Mouse (Mus musculus) limb, embryonic 14.5 days (tissue): ENCODE measurements around the gene Wdr81. TPM values are rescaled to one million over a fixed set of nuclear protein-coding genes. Genes with fewer than 3 reads are reported as not detected.

Source experiments
- ATAC-seq: fragments of 200-750 bp; cut with Nextera tagmentation; 2 replicates; pipeline ENCODE4 v1.8.0; 2017; ENCODE audit warnings: low read depth, moderate number of reproducible peaks, moderate TSS enrichment; ENCODE audit not compliant: low FRiP score
- DNase-seq: peaks from one replicate; pipeline ENCODE4 v3.0.0-alpha.2; 2015; ENCODE audit warnings: low spot score
- H3K27ac ChIP-seq: fragments of 300-500 bp; sonication (generic); replicated peaks from 2 replicates; pipeline ENCODE4 v1.5.1; 2014; ENCODE audit warnings: low read depth, mild to moderate bottlenecking, low read length, moderate library complexity, mixed read lengths
- H3K27me3 ChIP-seq: fragments of 300-500 bp; sonication (generic); 2 replicates; pipeline ENCODE4 v1.6.1; 2014; ENCODE audit warnings: low read length, mixed read lengths; ENCODE audit not compliant: control insufficient read depth, insufficient read depth
- H3K36me3 ChIP-seq: fragments of 300-500 bp; sonication (generic); 2 replicates; pipeline ENCODE4 v1.6.1; 2014; ENCODE audit warnings: mild to moderate bottlenecking, low read length, moderate library complexity, mixed read lengths; ENCODE audit not compliant: control insufficient read depth, insufficient read depth
- H3K4me1 ChIP-seq: fragments of 300-500 bp; sonication (generic); 2 replicates; pipeline ENCODE4 v1.6.1; 2014; ENCODE audit warnings: antibody characterized with exemption, low read length, mixed read lengths; ENCODE audit not compliant: control insufficient read depth, insufficient read depth
- H3K4me2 ChIP-seq: fragments of 300-500 bp; sonication (generic); replicated peaks from 2 replicates; pipeline ENCODE4 v1.6.1; 2014; ENCODE audit warnings: low read depth, mild to moderate bottlenecking, low read length, moderate library complexity; ENCODE audit not compliant: severe bottlenecking
- H3K4me3 ChIP-seq: fragments of 300-500 bp; sonication (generic); replicated peaks from 2 replicates; pipeline ENCODE4 v1.5.1; 2014; ENCODE audit warnings: low read length
- H3K9ac ChIP-seq: fragments of 300-500 bp; sonication (generic); 2 replicates; pipeline ENCODE4 v1.6.1; 2014; ENCODE audit warnings: mild to moderate bottlenecking, low read depth, low read length, moderate library complexity; ENCODE audit not compliant: severe bottlenecking
- H3K9me3 ChIP-seq: fragments of 300-500 bp; sonication (generic); 2 replicates; pipeline ENCODE4 v1.6.1; 2016; ENCODE audit warnings: low read length; ENCODE audit not compliant: control insufficient read depth
- POLR2A ChIP-seq: fragments of 200-500 bp; IDR thresholded peaks from 2 replicates; pipeline ENCODE4 v1.8.0; 2012; ENCODE audit warnings: inconsistent platforms, mild to moderate bottlenecking, moderate library complexity, borderline replicate concordance; ENCODE audit not compliant: insufficient read depth, insufficient read length; ENCODE audit errors: extremely low read depth
- WGBS: fragments of 180-500 bp; shearing (Covaris S2); extraction: QIAGEN DNeasy Blood & Tissue Kit; methylation state at CpG from one replicate; pipeline ENCODE4 v1.1.7; 2014; 5-methylcytosine and 5-hydroxymethylcytosine counted together
- polyA plus RNA-seq, 2 experiments: library from polyadenylated mRNA; depleted of rRNA in 1 of 2; stranded (reverse) in 1 of 2; unstranded in 1 of 2; fragments of >200 nt; fragmentation: Nextera tagmentation in 1 of 2; extraction: Ambion mirVana in 1 of 2; gene quantifications; 2 replicates each; pipeline versions ENCODE4 v1.2.1 to v1.2.3; 2012 to 2014

Wdr81 gene
- polyA plus RNA-seq, 2 experiments = 6.6 to 9.0 TPM

DNA sequence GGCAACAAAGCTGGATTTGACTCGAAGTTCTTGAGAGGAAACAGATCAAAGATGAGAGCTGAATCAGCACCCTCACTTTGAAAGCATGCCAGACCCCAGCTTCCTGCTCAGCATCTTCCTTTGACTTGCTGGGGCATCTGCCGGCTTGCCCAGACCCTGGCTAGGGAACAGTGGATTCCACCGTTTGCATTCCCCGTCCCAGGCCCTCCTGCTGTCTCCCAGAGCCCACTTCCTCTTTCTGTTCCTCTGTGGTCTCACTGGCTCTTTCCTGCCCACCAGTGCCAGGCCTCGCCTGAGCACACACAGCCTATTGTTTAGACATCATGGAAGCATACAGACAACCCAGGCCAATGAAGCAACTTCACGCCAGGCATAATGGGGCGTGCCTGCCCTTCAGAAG is 39.4 kb downstream of the Wdr81 start:
- DNase-seq (no peak), ATAC-seq (no peak)
- peaks cover 2% of the 10 kb centered on the region; the same call in 1 of the 2 replicates for H3K4me1 ChIP-seq
- no peak overlapping the region for H3K4me3 ChIP-seq
- TF ChIP-seq POLR2A = no peak
- no peak overlapping the region for H3K27ac ChIP-seq
- no peaks in the 10 kb centered on the region for H3K27me3 ChIP-seq
- 58% methylated on average over 7 of the region's 7 CpGs for WGBS
- H3K9ac ChIP-seq = no peak overlapping the region; the same call in 1 of the 2 replicates
- no peak overlapping the region for H3K4me2 ChIP-seq
- no peaks in the 10 kb centered on the region for H3K9me3 ChIP-seq
- peaks cover 43% of the 10 kb centered on the region for H3K36me3 ChIP-seq

DNA sequence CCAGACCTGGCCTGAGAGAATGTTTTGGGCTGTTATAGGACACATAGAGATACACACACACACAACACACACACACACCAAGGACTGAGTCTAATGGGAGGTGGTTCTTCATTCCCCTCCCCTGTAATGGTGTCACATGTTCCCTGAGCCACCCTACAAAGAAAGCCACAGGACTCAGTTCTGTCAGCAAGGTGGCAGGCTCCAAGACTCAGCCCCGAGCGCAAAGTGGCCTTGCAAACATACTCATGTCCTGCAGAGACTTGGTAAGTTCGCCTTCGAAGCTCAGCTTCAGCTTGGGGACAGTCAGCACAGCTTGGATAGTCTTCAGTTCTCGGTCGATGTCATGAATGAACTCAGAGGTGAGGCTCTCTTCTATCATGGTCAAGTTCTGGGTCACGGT is 43.9 kb downstream of the Wdr81 start:
- H3K36me3 ChIP-seq = peaks cover 46% of the 10 kb centered on the region
- ATAC-seq (no peak), DNase-seq (no peak)
- H3K4me2 ChIP-seq = no peak overlapping the region
- H3K27ac ChIP-seq = no peak overlapping the region
- no peak for TF ChIP-seq POLR2A
- no peak overlapping the region for H3K9ac ChIP-seq
- WGBS = 89% methylated on average over 7 of the region's 7 CpGs
- H3K27me3 ChIP-seq = no peaks in the 10 kb centered on the region
- no peaks in the 10 kb centered on the region for H3K9me3 ChIP-seq
- H3K4me1 ChIP-seq = no peaks in the 10 kb centered on the region
- no peak overlapping the region for H3K4me3 ChIP-seq

DNA sequence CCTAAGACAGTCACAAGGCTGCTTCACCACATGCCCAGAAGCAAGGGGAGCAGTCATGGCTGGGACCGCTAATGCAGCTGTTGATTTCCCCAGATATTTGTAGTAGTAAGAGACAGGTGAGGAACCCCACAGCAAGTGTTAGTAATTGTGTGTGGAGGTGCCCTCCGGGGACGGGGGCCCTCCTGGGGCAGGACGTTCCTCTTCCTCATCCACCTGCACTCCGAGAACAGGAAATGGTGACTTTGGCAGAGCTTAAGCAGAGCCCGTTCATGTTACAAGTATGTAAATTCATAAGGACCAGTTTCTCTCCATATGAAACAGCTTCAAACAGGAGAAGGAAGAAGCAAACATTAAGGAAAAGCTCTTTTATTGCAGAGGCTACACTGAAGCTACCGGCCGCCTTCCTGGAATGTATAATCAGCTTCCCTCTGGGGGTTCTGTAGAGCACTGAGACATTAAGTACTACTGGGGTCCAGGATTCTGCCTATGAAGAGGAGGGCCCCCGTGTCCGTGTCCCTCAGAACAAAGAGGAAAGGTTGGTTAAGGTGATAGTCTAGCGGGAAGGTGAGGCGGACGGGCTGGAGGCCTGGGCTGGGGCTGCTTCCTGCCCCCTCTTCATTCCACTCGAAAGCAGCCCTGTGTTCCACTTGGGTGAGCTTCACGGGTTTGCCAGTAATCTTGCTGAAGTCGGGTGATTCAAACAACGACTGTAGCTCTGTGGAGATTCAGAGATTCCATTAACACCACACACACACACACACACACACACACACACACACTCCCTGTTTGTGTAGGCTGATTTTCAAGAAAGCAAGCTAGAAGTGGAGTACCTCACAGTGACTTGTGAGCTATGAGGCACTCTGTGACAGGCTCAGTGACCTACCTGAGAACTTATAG is 44.6 kb downstream of the Wdr81 start:
- H3K27me3 ChIP-seq = no peaks in the 10 kb centered on the region
- H3K36me3 ChIP-seq = peaks cover 40% of the 10 kb centered on the region
- no peak for TF ChIP-seq POLR2A
- ATAC-seq (no peak), DNase-seq (no peak)
- H3K9ac ChIP-seq = no peak overlapping the region
- no peaks in the 10 kb centered on the region for H3K9me3 ChIP-seq
- no peak overlapping the region for H3K4me3 ChIP-seq
- no peak overlapping the region for H3K4me2 ChIP-seq
- H3K27ac ChIP-seq = no peak overlapping the region
- no peaks in the 10 kb centered on the region for H3K4me1 ChIP-seq
- 76% methylated on average over 17 of the region's 17 CpGs for WGBS

DNA sequence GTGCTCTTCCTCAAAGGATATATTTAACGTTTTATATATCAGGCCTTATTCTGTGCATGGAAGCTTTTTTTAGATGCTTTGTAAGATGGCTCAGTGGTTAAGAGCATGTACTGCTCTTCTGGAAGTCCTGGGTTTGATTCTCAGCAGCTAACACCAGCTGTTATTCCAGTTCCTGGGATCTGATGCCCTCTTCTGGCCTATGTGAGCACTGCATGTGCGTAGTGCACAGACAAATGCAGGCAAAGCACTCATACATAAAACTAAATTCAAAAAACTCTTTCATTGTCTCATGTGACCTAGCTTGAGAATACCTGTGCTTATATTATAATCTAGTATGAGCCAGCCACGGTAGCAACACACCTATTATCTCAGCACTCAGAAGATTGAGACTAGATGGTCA is 47.7 kb downstream of the Wdr81 start:
- 45% methylated on average over 3 of the region's 3 CpGs for WGBS
- DNase-seq (no peak), ATAC-seq (no peak)
- Histone ChIP-seq H3K4me3 (no peak overlapping the region), H3K9me3 (no peaks in the 10 kb centered on the region), H3K9ac (no peak overlapping the region), H3K27ac (no peak overlapping the region), H3K36me3 (peaks cover 20% of the 10 kb centered on the region), H3K27me3 (no peaks in the 10 kb centered on the region), H3K4me2 (no peak overlapping the region), H3K4me1 (no peaks in the 10 kb centered on the region)
- TF ChIP-seq POLR2A = no peak

DNA sequence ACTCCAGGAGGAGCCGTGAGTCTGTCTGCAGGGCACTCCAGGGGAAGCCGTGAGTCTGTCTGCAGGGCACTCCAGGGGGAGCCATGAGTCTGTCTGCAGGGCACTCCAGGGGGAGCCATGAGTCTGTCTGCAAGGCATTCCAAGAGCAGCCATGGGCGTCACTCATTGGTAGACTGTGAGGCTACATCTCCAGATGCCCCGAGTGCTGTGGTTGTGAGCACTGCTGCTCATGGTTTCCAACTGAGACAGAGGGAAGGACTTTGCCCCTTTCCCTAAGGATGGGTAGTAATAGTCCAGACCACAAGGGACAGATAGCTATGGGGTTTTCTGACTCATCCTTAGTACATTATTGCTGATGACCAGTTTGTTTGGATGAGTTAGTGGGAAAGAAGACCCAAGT is 48.4 kb downstream of the Wdr81 start:
- Histone ChIP-seq H3K9me3 (no peaks in the 10 kb centered on the region), H3K36me3 (peaks cover 21% of the 10 kb centered on the region), H3K27ac (no peak overlapping the region), H3K9ac (no peak overlapping the region), H3K4me1 (no peaks in the 10 kb centered on the region), H3K4me2 (no peak overlapping the region), H3K4me3 (no peak overlapping the region), H3K27me3 (no peaks in the 10 kb centered on the region)
- TF ChIP-seq POLR2A = no peak
- ATAC-seq (no peak), DNase-seq (no peak)
- 83% methylated on average over 2 of the region's 4 CpGs for WGBS

DNA sequence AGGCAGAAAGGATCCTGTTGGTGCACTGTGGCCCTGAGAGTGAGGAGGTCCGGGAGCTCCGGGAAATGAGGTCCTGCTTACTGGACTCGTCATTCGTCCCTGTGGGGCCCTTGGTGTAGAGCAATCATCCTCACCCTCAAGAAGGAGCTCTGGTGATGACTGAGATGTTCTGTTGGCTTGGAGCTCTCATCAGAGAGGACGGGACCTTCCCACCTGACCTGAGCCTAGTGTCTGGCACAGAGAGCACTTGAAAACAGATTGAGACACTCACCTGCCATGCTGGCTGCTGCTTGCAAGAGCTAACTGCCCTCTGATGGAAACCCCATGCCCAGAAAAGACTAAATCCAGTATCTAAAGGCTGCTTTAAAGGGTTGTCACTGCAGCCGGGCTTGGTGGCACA is 49.7 kb downstream of the Wdr81 start:
- no peak overlapping the region for H3K27ac ChIP-seq
- 92% methylated on average over 6 of the region's 6 CpGs for WGBS
- no peak overlapping the region for H3K9ac ChIP-seq
- H3K4me2 ChIP-seq = no peak overlapping the region
- peaks cover 18% of the 10 kb centered on the region for H3K36me3 ChIP-seq
- no peak for TF ChIP-seq POLR2A
- no peak overlapping the region for H3K4me3 ChIP-seq
- H3K27me3 ChIP-seq = no peaks in the 10 kb centered on the region
- H3K9me3 ChIP-seq = no peaks in the 10 kb centered on the region
- no peak for ATAC-seq
- DNase-seq = no peak
- H3K4me1 ChIP-seq = no peaks in the 10 kb centered on the region
